Mouse (Mus musculus): Measurements from ENCODE around the gene Eef1g. TPM values are rescaled to one million over a fixed set of nuclear protein-coding genes. Genes with fewer than 3 reads are reported as not detected.

Eef1g gene
- 480 and 516 TPM in 2 replicates for polyA plus RNA-seq (2014; fragmentation: Nextera tagmentation; extraction: Ambion mirVana)

- DNase-seq (peak; percentile 99), ATAC-seq (ENCODE audit: insufficient read depth) (peak; percentile 99)
- Histone ChIP-seq H3K4me1 (ENCODE audit: insufficient read depth) (peaks cover 4% of the 10 kb centered on the region; the same call in 1 of the 2 replicates), H3K27ac (ENCODE audit: low read depth) (peak within 1 kb of the TSS; percentile 92), H3K9ac (peak within 1 kb of the TSS; percentile 95), H3K4me2 (peak within 1 kb of the TSS; percentile 75), H3K27me3 (ENCODE audit: insufficient read depth, low read length) (no peaks in the 10 kb centered on the region), H3K4me3 (ENCODE audit: low read depth, low read length) (peak within 1 kb of the TSS; percentile 88), H3K9me3 (ENCODE audit: low read depth, low read length) (no peaks in the 10 kb centered on the region), H3K36me3 (ENCODE audit: insufficient read depth) (peaks cover 77% of the 10 kb centered on the region)
- TF ChIP-seq CTCF (IDR thresholded peaks at IDR 0.05; ENCODE audit: low read depth): no peak
- under 1% methylated on average over 52 of the region's 52 CpGs for WGBS
Observed at GRCm38 (mm10) chr19:8966590-8967372, at the start of gene Eef1g. TSS of gene Eef1g (plus strand) at chr19:8967041.

GRCm38 (mm10) chr19:8919000-8919399 lies 47.8 kb upstream of the Eef1g start:
- Histone ChIP-seq H3K4me2 (no peak overlapping the region), H3K36me3 (ENCODE audit: insufficient read depth) (peaks cover 42% of the 10 kb centered on the region), H3K9ac (no peak overlapping the region), H3K4me3 (ENCODE audit: low read depth, low read length) (no peak overlapping the region), H3K27ac (ENCODE audit: low read depth) (no peak overlapping the region; the same call in 1 of the 2 replicates), H3K4me1 (ENCODE audit: insufficient read depth) (no peaks in the 10 kb centered on the region), H3K27me3 (ENCODE audit: insufficient read depth, low read length) (no peaks in the 10 kb centered on the region), H3K9me3 (ENCODE audit: low read depth, low read length) (no peaks in the 10 kb centered on the region)
- DNase-seq (no peak), ATAC-seq (ENCODE audit: insufficient read depth) (no peak)
- TF ChIP-seq CTCF (IDR thresholded peaks at IDR 0.05; ENCODE audit: low read depth): no peak
- WGBS: 81% methylated on average over 3 of the region's 3 CpGs

- H3K36me3 ChIP-seq (ENCODE audit: insufficient read depth): peaks cover 35% of the 10 kb centered on the region
- peak overlapping the region; percentile 83 for H3K4me3 ChIP-seq (ENCODE audit: low read depth, low read length)
- H3K4me2 ChIP-seq: peak overlapping the region; percentile 89
- WGBS: 56% methylated on average over 6 of the region's 6 CpGs
- H3K4me1 ChIP-seq (ENCODE audit: insufficient read depth): no peaks in the 10 kb centered on the region
- no peaks in the 10 kb centered on the region for H3K9me3 ChIP-seq (ENCODE audit: low read depth, low read length)
- no peaks in the 10 kb centered on the region for H3K27me3 ChIP-seq (ENCODE audit: insufficient read depth, low read length)
- peak overlapping the region; percentile 89 for H3K27ac ChIP-seq (ENCODE audit: low read depth)
- H3K9ac ChIP-seq: peak overlapping the region; percentile 73; the same call in 1 of the 2 replicates
- no peak for ATAC-seq (ENCODE audit: insufficient read depth)
- TF ChIP-seq CTCF (IDR thresholded peaks at IDR 0.05; ENCODE audit: low read depth): no peak
- no peak for DNase-seq
Observed at GRCm38 (mm10) chr19:8919684-8920072, 47.2 kb upstream of the Eef1g start.

- no peak for TF ChIP-seq CTCF (IDR thresholded peaks at IDR 0.05; ENCODE audit: low read depth)
Observed at GRCm38 (mm10) chr19:8920073-8920736, 46.6 kb upstream of the Eef1g start, which contains the start of gene B3gat3. TSS of gene B3gat3 (plus strand) at chr19:8920374.

GRCm38 (mm10) chr19:8920836-8921291 lies 46.0 kb upstream of the Eef1g start:
- ATAC-seq (ENCODE audit: insufficient read depth): peak; percentile 0; the same call in 1 of the 2 replicates
- peak overlapping the region; percentile 89 for H3K27ac ChIP-seq (ENCODE audit: low read depth)
- DNase-seq: peak; percentile 79
- peaks cover 29% of the 10 kb centered on the region for H3K36me3 ChIP-seq (ENCODE audit: insufficient read depth)
- peak overlapping the region; percentile 89 for H3K4me2 ChIP-seq
- H3K4me1 ChIP-seq (ENCODE audit: insufficient read depth): no peaks in the 10 kb centered on the region
- WGBS: under 1% methylated on average over 6 of the region's 6 CpGs
- H3K27me3 ChIP-seq (ENCODE audit: insufficient read depth, low read length): no peaks in the 10 kb centered on the region
- H3K9me3 ChIP-seq (ENCODE audit: low read depth, low read length): no peaks in the 10 kb centered on the region
- H3K9ac ChIP-seq: peak overlapping the region; percentile 73
- TF ChIP-seq CTCF (IDR thresholded peaks at IDR 0.05; ENCODE audit: low read depth): no peak
- H3K4me3 ChIP-seq (ENCODE audit: low read depth, low read length): peak overlapping the region; percentile 83

More at GRCm38 (mm10) chr19:8920073-8920736, 46.6 kb upstream of the Eef1g start, which contains the start of gene B3gat3:
- Histone ChIP-seq H3K27me3 (ENCODE audit: insufficient read depth, low read length) (no peaks in the 10 kb centered on the region), H3K4me2 (peak within 1 kb of the TSS; percentile 89), H3K4me1 (ENCODE audit: insufficient read depth) (no peaks in the 10 kb centered on the region), H3K27ac (ENCODE audit: low read depth) (peak within 1 kb of the TSS; percentile 89), H3K9me3 (ENCODE audit: low read depth, low read length) (no peaks in the 10 kb centered on the region), H3K36me3 (ENCODE audit: insufficient read depth) (peaks cover 30% of the 10 kb centered on the region), H3K9ac (peak within 1 kb of the TSS; percentile 73), H3K4me3 (ENCODE audit: low read depth, low read length) (peak within 1 kb of the TSS; percentile 83)
- DNase-seq (peak; percentile 97), ATAC-seq (ENCODE audit: insufficient read depth) (peak; percentile 97)
- 2% methylated on average over 49 of the region's 50 CpGs for WGBS

GRCm38 (mm10) chr19:8921741-8922140 lies 45.1 kb upstream of the Eef1g start:
- peak overlapping the region; percentile 83 for H3K4me3 ChIP-seq (ENCODE audit: low read depth, low read length)

GRCm38 (mm10) chr19:8926766-8927165 lies 40.1 kb upstream of the Eef1g start:
- no peak overlapping the region for H3K4me2 ChIP-seq
- no peak overlapping the region for H3K9ac ChIP-seq
- DNase-seq (no peak), ATAC-seq (ENCODE audit: insufficient read depth) (no peak)
- H3K36me3 ChIP-seq (ENCODE audit: insufficient read depth): peaks cover 41% of the 10 kb centered on the region
- no peaks in the 10 kb centered on the region for H3K4me1 ChIP-seq (ENCODE audit: insufficient read depth)
- H3K9me3 ChIP-seq (ENCODE audit: low read depth, low read length): no peaks in the 10 kb centered on the region
- no peak overlapping the region for H3K27ac ChIP-seq (ENCODE audit: low read depth)
- WGBS: 84% methylated on average over 2 of the region's 2 CpGs
- H3K27me3 ChIP-seq (ENCODE audit: insufficient read depth, low read length): no peaks in the 10 kb centered on the region
- TF ChIP-seq CTCF (IDR thresholded peaks at IDR 0.05; ENCODE audit: low read depth): no peak
- no peak overlapping the region for H3K4me3 ChIP-seq (ENCODE audit: low read depth, low read length)

More at GRCm38 (mm10) chr19:8921741-8922140, 45.1 kb upstream of the Eef1g start:
- Histone ChIP-seq H3K9me3 (ENCODE audit: low read depth, low read length) (no peaks in the 10 kb centered on the region), H3K4me1 (ENCODE audit: insufficient read depth) (no peaks in the 10 kb centered on the region), H3K36me3 (ENCODE audit: insufficient read depth) (peaks cover 29% of the 10 kb centered on the region), H3K27ac (ENCODE audit: low read depth) (no peak overlapping the region), H3K4me2 (peak overlapping the region; percentile 89), H3K9ac (no peak overlapping the region; the same call in 1 of the 2 replicates), H3K27me3 (ENCODE audit: insufficient read depth, low read length) (no peaks in the 10 kb centered on the region)
- TF ChIP-seq CTCF (IDR thresholded peaks at IDR 0.05; ENCODE audit: low read depth): no peak
- ATAC-seq (ENCODE audit: insufficient read depth) (no peak), DNase-seq (no peak)
- 75% methylated on average over 9 of the region's 9 CpGs for WGBS

Data from lung, embryonic 14.5 days (tissue).